Comparison of ENCODE assay signal across 8 mouse cellular contexts in genomic region chr6:119175078-119175853, GRCm38 (mm10). TPM values are rescaled to one million over a fixed set of nuclear protein-coding genes. Genes with fewer than 3 reads are reported as not detected.
DNase-seq lines count a peak whose midpoint lies in the region; ATAC-seq and TF ChIP-seq lines count a peak whose summit lies in the region.

Gene Dcp1b (plus strand): TSS chr6:119175253.

- H3K4me1 ChIP-seq in forebrain, embryonic 10.5 days: peaks cover 26% of the 10 kb centered on the region
- peaks cover 68% of the 10 kb centered on the region for H3K4me1 ChIP-seq in heart, embryonic 15.5 days (replicated peaks)
- peaks cover 4 to 8% of the 10 kb centered on the region in 2 experiments for H3K4me1 ChIP-seq in liver, embryonic 14.5 days (replicated peaks; ENCODE audit: control insufficient read depth in 2 of 2, insufficient read depth in 2 of 2, low read length in 1 of 2)
- H3K4me1 ChIP-seq in neural tube, embryonic 11.5 days (ENCODE audit: control insufficient read depth, insufficient read depth, low read length): peaks cover 10% of the 10 kb centered on the region
- H3K4me1 ChIP-seq in stomach, postnatal 0 days (replicated peaks; ENCODE audit: control insufficient read depth, insufficient read depth): no peaks in the 10 kb centered on the region

- H3K27ac ChIP-seq in forebrain, embryonic 10.5 days: peak within 1 kb of the TSS; percentile 98
- H3K27ac ChIP-seq in heart, embryonic 15.5 days: peak within 1 kb of the TSS; percentile 92
- peak within 1 kb of the TSS; percentile 31 for H3K27ac ChIP-seq in liver, embryonic 14.5 days
- H3K27ac ChIP-seq in neural tube, embryonic 11.5 days (ENCODE audit: low read depth, low read length): peak within 1 kb of the TSS; percentile 85
- peak within 1 kb of the TSS; percentile 91 for H3K27ac ChIP-seq in stomach, postnatal 0 days (replicated peaks)

- peak within 1 kb of the TSS; percentile 88 for H3K4me3 ChIP-seq in forebrain, embryonic 10.5 days
- peak within 1 kb of the TSS; percentile 84 for H3K4me3 ChIP-seq in heart, embryonic 15.5 days
- H3K4me3 ChIP-seq in liver, embryonic 14.5 days (ENCODE audit: insufficient read depth in 1 of 2, low read depth in 2 of 2, low read length in 2 of 2): peak within 1 kb of the TSS; percentile 78 to 89
- H3K4me3 ChIP-seq in neural tube, embryonic 11.5 days (ENCODE audit: low read depth, low read length): peak within 1 kb of the TSS; percentile 89
- peak within 1 kb of the TSS; percentile 92 for H3K4me3 ChIP-seq in stomach, postnatal 0 days (ENCODE audit: low read depth, low read length)

- DNase-seq in c-Kit-negative CD71-positive TER-119-positive erythroid progenitor cells, embryonic 14.5 days (ENCODE audit: low read depth, low spot score): peak; percentile 59
- DNase-seq in forebrain, embryonic 10.5 days (ENCODE audit: extremely low spot score, low spot score): peak; percentile 94
- peak; percentile 92 to 95 for DNase-seq in kidney, postnatal 25 days
- peak; percentile 79 for DNase-seq in liver, embryonic 14.5 days (ENCODE audit: low read depth in 3 of 3, low spot score in 3 of 3)
- DNase-seq in neural tube, embryonic 11.5 days (ENCODE audit: low spot score): peak; percentile 96
- DNase-seq in stomach, postnatal 0 days (ENCODE audit: low spot score): peak; percentile 93

- peak; percentile 91 for ATAC-seq in CD4-positive, CD25-positive, alpha-beta regulatory T cell, adult 4 months
- ATAC-seq in heart, embryonic 15.5 days (replicated peaks; ENCODE audit: insufficient number of reproducible peaks, insufficient read depth, low FRiP score, low read depth): peak; percentile 89
- peak; percentile 93 for ATAC-seq in liver, embryonic 14.5 days (ENCODE audit: insufficient read depth)
- ATAC-seq in neural tube, embryonic 11.5 days (ENCODE audit: insufficient read depth, low FRiP score, low TSS enrichment): peak; percentile 92
- peak; percentile 96 for ATAC-seq in stomach, postnatal 0 days (ENCODE audit: low FRiP score, low TSS enrichment)

- H3K36me3 ChIP-seq in forebrain, embryonic 10.5 days (replicated peaks): peaks cover 8% of the 10 kb centered on the region; the same call in 1 of the 2 replicates
- H3K36me3 ChIP-seq in heart, embryonic 15.5 days: 0 out of 2 replicates have a peak, but pooled peaks cover 7% of the 10 kb centered on the region
- no peaks in the 10 kb centered on the region for H3K36me3 ChIP-seq in liver, embryonic 14.5 days (replicated peaks; ENCODE audit: control insufficient read depth, insufficient read depth, low read depth)
- H3K36me3 ChIP-seq in neural tube, embryonic 11.5 days (ENCODE audit: control insufficient read depth, insufficient read depth, low read length): no peaks in the 10 kb centered on the region
- no peaks in the 10 kb centered on the region for H3K36me3 ChIP-seq in stomach, postnatal 0 days (ENCODE audit: control insufficient read depth, insufficient read depth, low read length)

- no peak for TF ChIP-seq EP300 in liver, embryonic 14.5 days (IDR thresholded peaks at IDR 0.05; ENCODE audit: low read depth)
- TF ChIP-seq EP300 in stomach, postnatal 0 days (optimal IDR thresholded peaks at IDR 0.05): no peak

- no peaks in the 10 kb centered on the region for H3K27me3 ChIP-seq in forebrain, embryonic 10.5 days (ENCODE audit: poor library complexity, severe bottlenecking)
- H3K27me3 ChIP-seq in heart, embryonic 15.5 days: no peaks in the 10 kb centered on the region
- no peaks in the 10 kb centered on the region for H3K27me3 ChIP-seq in liver, embryonic 14.5 days (ENCODE audit: control insufficient read depth, insufficient read depth, low read length)
- no peaks in the 10 kb centered on the region for H3K27me3 ChIP-seq in neural tube, embryonic 11.5 days (ENCODE audit: control insufficient read depth, insufficient read depth, low read length)
- no peaks in the 10 kb centered on the region for H3K27me3 ChIP-seq in stomach, postnatal 0 days (ENCODE audit: control insufficient read depth, insufficient read depth, low read length)

- no peaks in the 10 kb centered on the region for H3K9me3 ChIP-seq in forebrain, embryonic 10.5 days
- H3K9me3 ChIP-seq in heart, embryonic 15.5 days (replicated peaks): no peaks in the 10 kb centered on the region
- no peaks in the 10 kb centered on the region for H3K9me3 ChIP-seq in liver, embryonic 14.5 days (ENCODE audit: control insufficient read depth, low read length)
- H3K9me3 ChIP-seq in neural tube, embryonic 11.5 days (ENCODE audit: control insufficient read depth, low read length): no peaks in the 10 kb centered on the region
- no peaks in the 10 kb centered on the region for H3K9me3 ChIP-seq in stomach, postnatal 0 days (ENCODE audit: control insufficient read depth, low read length)

- peak within 1 kb of the TSS; percentile 79 for H3K9ac ChIP-seq in heart, embryonic 15.5 days
- H3K9ac ChIP-seq in liver, embryonic 14.5 days (replicated peaks): peak within 1 kb of the TSS; percentile 79
- H3K9ac ChIP-seq in neural tube, embryonic 11.5 days (ENCODE audit: low read length): peak within 1 kb of the TSS; percentile 94
- peak within 1 kb of the TSS; percentile 84 for H3K9ac ChIP-seq in stomach, postnatal 0 days (ENCODE audit: low read length)

- peak; percentile 41; the same call in 1 of the 2 replicates for TF ChIP-seq CTCF in liver, embryonic 14.5 days (IDR thresholded peaks at IDR 0.05; ENCODE audit: low read depth)
- peak; percentile 57 for TF ChIP-seq CTCF in stomach, postnatal 0 days (IDR thresholded peaks at IDR 0.05; ENCODE audit: low read depth)

- under 1% methylated on average over 65 of the region's 65 CpGs for WGBS in forebrain, embryonic 10.5 days
- WGBS in heart, embryonic 15.5 days: under 1% methylated on average over 65 of the region's 65 CpGs
- under 1% methylated on average over 65 of the region's 65 CpGs for WGBS in liver, embryonic 14.5 days (ENCODE audit: insufficient replicate concordance)
- under 1% methylated on average over 62 of the region's 65 CpGs for WGBS in neural tube, embryonic 11.5 days
- WGBS in stomach, postnatal 0 days: under 1% methylated on average over 59 of the region's 65 CpGs

- H3K4me2 ChIP-seq in heart, embryonic 15.5 days: peak within 1 kb of the TSS; percentile 75
- peak within 1 kb of the TSS; percentile 62 for H3K4me2 ChIP-seq in liver, embryonic 14.5 days (ENCODE audit: low read depth)
- peak within 1 kb of the TSS; percentile 55 for H3K4me2 ChIP-seq in neural tube, embryonic 11.5 days (ENCODE audit: low read depth)
- H3K4me2 ChIP-seq in stomach, postnatal 0 days (replicated peaks; ENCODE audit: low read depth): peak within 1 kb of the TSS; percentile 74

RNA-seq across cellular contexts. Expression of gene Dcp1b, which starts in this region (rescaled TPM):
- polyA plus RNA-seq in CD4-positive, CD25-positive, alpha-beta regulatory T cell, adult 4 months (2017; shearing (Covaris generic)): 10 to 100 TPM; 15.1 to 19.9 TPM
- 11.1 and 11.2 TPM in 2 replicates for polyA plus RNA-seq in forebrain, embryonic 10.5 days (2016; fragmentation: Nextera tagmentation; extraction: Ambion mirVana)
- 7.6 and 7.8 TPM in 2 replicates for polyA plus RNA-seq in heart, embryonic 15.5 days (2015; fragmentation: Nextera tagmentation; extraction: Ambion mirVana)
- polyA plus RNA-seq in liver, embryonic 14.5 days (2012; rRNA removed): 4.9 and 5.3 TPM in 2 replicates
- polyA plus RNA-seq in liver, embryonic 14.5 days (2014; fragmentation: Nextera tagmentation; extraction: Ambion mirVana): 2.9 TPM in 2 replicates
- polyA plus RNA-seq in neural tube, embryonic 11.5 days (2014; fragmentation: Nextera tagmentation; extraction: Ambion mirVana): 9.5 and 11.5 TPM in 2 replicates
- polyA plus RNA-seq in stomach, postnatal 0 days (2015; fragmentation: Nextera tagmentation; extraction: Ambion mirVana): 4.8 and 5.3 TPM in 2 replicates

Comparison
In these comparisons a context has a peak if more than half of its experiments do, and no peak if none do; other contexts are left out.
1. Peak in every context shown above with its lines: DNase-seq, ATAC-seq, H3K4me3 ChIP-seq and H3K27ac ChIP-seq.
2. H3K27ac ChIP-seq: peak in every context shown above with its lines; median percentile 98 in forebrain, embryonic 10.5 days; 92 in heart, embryonic 15.5 days; 91 in stomach, postnatal 0 days; 85 in neural tube, embryonic 11.5 days; 31 in liver, embryonic 14.5 days.